Mouse (Mus musculus): ENCODE results near the gene Hist1h3b. TPM values are rescaled to one million over a fixed set of nuclear protein-coding genes. Genes with fewer than 3 reads are reported as not detected.

Gene Hist1h3b
- total RNA-seq, 2 experiments from 2014 or later: 19.3 to 26.5 TPM

GRCm38 (mm10) chr13:23737091-23737490, 15.0 kb upstream of the Hist1h3b start:
- no peak for DNase-seq (ENCODE audit: low spot score)
- intact Hi-C loops (cut with DNase I): loop anchor here (10.0 kb wide), 1 partner anchor 52 kb away; the partner anchor contains the start of genes Hist1h2ac and Hist1h2bc

- no peak for DNase-seq (ENCODE audit: low spot score)
- intact Hi-C loops (cut with DNase I): loop anchor here (10.0 kb wide), 1 partner anchor 53 kb away; the partner anchor contains the start of genes Hist1h2ac and Hist1h2bc
Measured at GRCm38 (mm10) chr13:23738041-23738440, 14.0 kb upstream of the Hist1h3b start.

GRCm38 (mm10) chr13:23738677-23739068, 13.4 kb upstream of the Hist1h3b start, which contains the start of gene Hist1h1c:
Hist1h1c (plus strand) TSS chr13:23738808.
- intact Hi-C loops (cut with DNase I): loop anchor here (10.0 kb wide), 1 partner anchor 54 kb away; the partner anchor contains the start of genes Hist1h2ac and Hist1h2bc
- peak; percentile 88 for DNase-seq (ENCODE audit: low spot score)

- intact Hi-C loops (cut with DNase I): loop anchor here (10.0 kb wide), 1 partner anchor 54 kb away; the partner anchor contains the start of genes Hist1h2ac and Hist1h2bc
- DNase-seq (ENCODE audit: low spot score): peak; percentile 93
Measured at GRCm38 (mm10) chr13:23739069-23739921, 12.8 kb upstream of the Hist1h3b start.

GRCm38 (mm10) chr13:23739922-23740252, 12.2 kb upstream of the Hist1h3b start:
- intact Hi-C loops (cut with DNase I): loop anchor here (5.0 to 10.0 kb wide), 3 partner anchors 55 to 208 kb away; partner anchors contain the start of genes Hist1h1e, Hist1h2ac, Hist1h2af and Hist1h2bc
- DNase-seq (ENCODE audit: low spot score): no peak

- intact Hi-C loops (cut with DNase I): loop anchor here (5.0 kb wide), 2 partner anchors 118 to 208 kb away; partner anchors contain the start of genes Hist1h1e, Hist1h2af, Hist1h2be and Hist1h4h
- DNase-seq (ENCODE audit: low spot score): no peak
Measured at GRCm38 (mm10) chr13:23740256-23740840, 11.7 kb upstream of the Hist1h3b start.

GRCm38 (mm10) chr13:23740910-23741309, 11.2 kb upstream of the Hist1h3b start:
- no peak for DNase-seq (ENCODE audit: low spot score)
- intact Hi-C loops (cut with DNase I): loop anchor here (5.0 kb wide), 2 partner anchors 119 to 209 kb away; partner anchors contain the start of genes Hist1h1e, Hist1h2af, Hist1h2be and Hist1h4h

GRCm38 (mm10) chr13:23742007-23742406, 10.1 kb upstream of the Hist1h3b start:
- DNase-seq (ENCODE audit: low spot score): no peak
- intact Hi-C loops (cut with DNase I): loop anchor here (5.0 kb wide), 2 partner anchors 120 to 210 kb away; partner anchors contain the start of genes Hist1h1e, Hist1h2af, Hist1h2be and Hist1h4h

- intact Hi-C loops (cut with DNase I): loop anchor here (5.0 kb wide), 2 partner anchors 121 to 211 kb away; partner anchors contain the start of genes Hist1h1e, Hist1h2af, Hist1h2be and Hist1h4h
- DNase-seq (ENCODE audit: low spot score): no peak
Measured at GRCm38 (mm10) chr13:23743215-23743614, 8.9 kb upstream of the Hist1h3b start.

GRCm38 (mm10) chr13:23743963-23744362, 8.1 kb upstream of the Hist1h3b start:
- intact Hi-C loops (cut with DNase I): loop anchor here (5.0 kb wide), 2 partner anchors 122 to 212 kb away; partner anchors contain the start of genes Hist1h1e, Hist1h2af, Hist1h2be and Hist1h4h

GRCm38 (mm10) chr13:23744421-23745380, 7.4 kb upstream of the Hist1h3b start:
- intact Hi-C loops (cut with DNase I): loop anchor here (5.0 kb wide), 3 partner anchors 122 to 1702 kb away; partner anchors contain the start of genes Hist1h1e, Hist1h2af, Hist1h2ag and Hist1h2be
- DNase-seq (ENCODE audit: low spot score): no peak

More at GRCm38 (mm10) chr13:23743963-23744362, 8.1 kb upstream of the Hist1h3b start:
- no peak for DNase-seq (ENCODE audit: low spot score)

GRCm38 (mm10) chr13:23745381-23746161, 6.5 kb upstream of the Hist1h3b start, which contains the start of gene Hist1h3c:
Hist1h3c (minus strand) TSS chr13:23745602.
- intact Hi-C loops (cut with DNase I): loop anchor here (5.0 kb wide), 1 partner anchor 1703 kb away; the partner anchor contains the start of genes Hist1h2ag, Hist1h2bj and Hist1h4i
- peak; percentile 57 for DNase-seq (ENCODE audit: low spot score)

- intact Hi-C loops (cut with DNase I): loop anchor here (5.0 kb wide), 1 partner anchor 1704 kb away; the partner anchor contains the start of genes Hist1h2ag, Hist1h2bj and Hist1h4i
- peak; percentile 67 for DNase-seq (ENCODE audit: low spot score)
Measured at GRCm38 (mm10) chr13:23746201-23747080, 5.6 kb upstream of the Hist1h3b start, which contains the start of gene Hist1h2bb. Hist1h2bb (plus strand) TSS chr13:23746734.

- DNase-seq (ENCODE audit: low spot score): no peak
- intact Hi-C loops (cut with DNase I): loop anchor here (5.0 kb wide), 1 partner anchor 1705 kb away; the partner anchor contains the start of genes Hist1h2ag, Hist1h2bj and Hist1h4i
Measured at GRCm38 (mm10) chr13:23747081-23747891, 4.8 kb upstream of the Hist1h3b start.

GRCm38 (mm10) chr13:23747892-23748288, 4.2 kb upstream of the Hist1h3b start:
- intact Hi-C loops (cut with DNase I): loop anchor here (5.0 kb wide), 1 partner anchor 1706 kb away; the partner anchor contains the start of genes Hist1h2ag, Hist1h2bj and Hist1h4i
- DNase-seq (ENCODE audit: low spot score): no peak

Data from heart, postnatal 25 days (tissue).